In genomic region chr8:111261981-111262381, GRCm38 (mm10) we compare ENCODE assay signal across 14 mouse cellular contexts. TPM values are rescaled to one million over a fixed set of nuclear protein-coding genes. Genes with fewer than 3 reads are reported as not detected.
A peak's percentile ranks its signal among the peaks of the same experiment; 100 is the strongest.
DNase-seq lines count a peak whose midpoint lies in the region; ATAC-seq and TF ChIP-seq lines count a peak whose summit lies in the region.
"Had no signal": no experiment of that assay in that cellular context is flagged by ENCODE, and none has a peak within 500 bp of the region (broad histone marks: within the 10 kb centered on the region; RNA-seq: fewer than 3 reads in every experiment).

No protein-coding gene starts in this region.

- no peaks in the 10 kb centered on the region for H3K27me3 ChIP-seq in hindbrain, postnatal 0 days (ENCODE audit: insufficient read depth, low read length)
- no peaks in the 10 kb centered on the region for H3K27me3 ChIP-seq in hindbrain, embryonic 11.5 days (ENCODE audit: control insufficient read depth, insufficient read depth, low read length)
- peaks cover 22% of the 10 kb centered on the region for H3K27me3 ChIP-seq in G1E (ENCODE audit: insufficient read depth, low read length)
- no peaks in the 10 kb centered on the region for H3K27me3 ChIP-seq in forebrain, embryonic 13.5 days
- H3K27me3 ChIP-seq: embryonic facial prominence, embryonic 12.5 days; hindbrain, embryonic 13.5 days; lung, embryonic 15.5 days had no signal

- WGBS in hindbrain, postnatal 0 days: 62% methylated on average over 4 of the region's 4 CpGs
- WGBS in hindbrain, embryonic 11.5 days: 84% methylated on average over 4 of the region's 4 CpGs
- WGBS in forebrain, embryonic 13.5 days: 88% methylated on average over 4 of the region's 4 CpGs

- H3K9me3 ChIP-seq in hindbrain, postnatal 0 days (ENCODE audit: low read length): no peaks in the 10 kb centered on the region
- no peaks in the 10 kb centered on the region for H3K9me3 ChIP-seq in hindbrain, embryonic 11.5 days (ENCODE audit: control insufficient read depth, low read length)
- H3K9me3 ChIP-seq in G1E (replicated peaks): peaks cover 11% of the 10 kb centered on the region; the same call in 1 of the 2 replicates
- 0 out of 2 replicates have a peak, but pooled peaks cover 3% of the 10 kb centered on the region for H3K9me3 ChIP-seq in forebrain, embryonic 13.5 days (replicated peaks)

- peak; percentile 53 for DNase-seq in hindbrain, postnatal 0 days (ENCODE audit: low spot score)
- no peak for DNase-seq in hindbrain, embryonic 11.5 days (ENCODE audit: low spot score)
- DNase-seq in G1E (ENCODE audit: low spot score): peak; percentile 55
- DNase-seq in urinary bladder, postnatal 10 days (ENCODE audit: low spot score): no peak
- no peak for DNase-seq in gastrocnemius, postnatal 4 days (ENCODE audit: low spot score in 2 of 2)
- DNase-seq: thymus, postnatal 25 days had no signal

- TF ChIP-seq CTCF in hindbrain, postnatal 0 days (IDR thresholded peaks at IDR 0.05; ENCODE audit: low read depth): no peak
- no peak for TF ChIP-seq CTCF in G1E (IDR thresholded peaks at IDR 0.05; ENCODE audit: low read depth, low read length)

- H3K4me1 ChIP-seq in hindbrain, postnatal 0 days (ENCODE audit: insufficient read depth, low read length): no peaks in the 10 kb centered on the region
- H3K4me1 ChIP-seq in hindbrain, embryonic 11.5 days (replicated peaks; ENCODE audit: control insufficient read depth, insufficient read depth, low read length): no peaks in the 10 kb centered on the region
- peaks cover 42% of the 10 kb centered on the region for H3K4me1 ChIP-seq in G1E (ENCODE audit: insufficient read depth, low read depth, low read length)
- H3K4me1 ChIP-seq in forebrain, embryonic 13.5 days: peaks cover 15% of the 10 kb centered on the region

- no peaks in the 10 kb centered on the region for H3K36me3 ChIP-seq in hindbrain, postnatal 0 days (ENCODE audit: insufficient read depth, low read length)
- H3K36me3 ChIP-seq in hindbrain, embryonic 11.5 days (ENCODE audit: control insufficient read depth, insufficient read depth, low read length): no peaks in the 10 kb centered on the region
- no peaks in the 10 kb centered on the region for H3K36me3 ChIP-seq in G1E (replicated peaks)
- no peaks in the 10 kb centered on the region for H3K36me3 ChIP-seq in forebrain, embryonic 13.5 days (ENCODE audit: poor library complexity, severe bottlenecking)
- H3K36me3 ChIP-seq: embryonic facial prominence, embryonic 12.5 days; hindbrain, embryonic 13.5 days; lung, embryonic 15.5 days had no signal

- H3K4me3 ChIP-seq in hindbrain, postnatal 0 days (ENCODE audit: low read length): no peak overlapping the region
- H3K4me3 ChIP-seq in hindbrain, embryonic 11.5 days (ENCODE audit: low read depth, low read length): no peak overlapping the region
- H3K4me3 ChIP-seq in G1E (ENCODE audit: low read depth, low read length): no peak overlapping the region; the same call in 1 of the 2 replicates
- no peak overlapping the region for H3K4me3 ChIP-seq in forebrain, embryonic 13.5 days
- H3K4me3 ChIP-seq: embryonic facial prominence, embryonic 12.5 days; hindbrain, embryonic 13.5 days; lung, embryonic 15.5 days had no signal

- no peak for ATAC-seq in hindbrain, postnatal 0 days
- ATAC-seq in hindbrain, embryonic 11.5 days (ENCODE audit: low FRiP score): no peak
- ATAC-seq in G1E (ENCODE audit: extremely low read depth, insufficient number of reproducible peaks, low FRiP score, poor library complexity, severe bottlenecking): peak; percentile 88
- peak; percentile 64 for ATAC-seq in common myeloid progenitor, adult 5-6 weeks (replicated peaks; ENCODE audit: low read depth, poor library complexity, severe bottlenecking)
- ATAC-seq in hematopoietic stem cell, adult 5-6 weeks (replicated peaks in 1 of 2; ENCODE audit: insufficient read depth in 1 of 2, low FRiP score in 2 of 2, low TSS enrichment in 1 of 2, low read depth in 1 of 2, poor library complexity in 2 of 2, severe bottlenecking in 2 of 2): peak; percentile 30 to 44
- no peak for ATAC-seq in forebrain, embryonic 13.5 days
- ATAC-seq: CD4-positive, CD25-positive, alpha-beta regulatory T cell, adult 4 months; forebrain, embryonic 16.5 days had no signal

- no peak overlapping the region for H3K4me2 ChIP-seq in hindbrain, postnatal 0 days (ENCODE audit: low read depth, low read length)
- no peak overlapping the region for H3K4me2 ChIP-seq in hindbrain, embryonic 11.5 days (replicated peaks; ENCODE audit: low read depth, low read length)
- H3K4me2 ChIP-seq in forebrain, embryonic 13.5 days: no peak overlapping the region
- H3K4me2 ChIP-seq: embryonic facial prominence, embryonic 12.5 days; hindbrain, embryonic 13.5 days; lung, embryonic 15.5 days had no signal

- H3K27ac ChIP-seq in hindbrain, postnatal 0 days: no peak overlapping the region
- no peak overlapping the region for H3K27ac ChIP-seq in hindbrain, embryonic 11.5 days (ENCODE audit: low read depth, low read length)
- H3K27ac ChIP-seq in forebrain, embryonic 13.5 days: no peak overlapping the region
- H3K27ac ChIP-seq: embryonic facial prominence, embryonic 12.5 days; hindbrain, embryonic 13.5 days; lung, embryonic 15.5 days had no signal

- no peak overlapping the region for H3K9ac ChIP-seq in hindbrain, postnatal 0 days (replicated peaks; ENCODE audit: low read length)
- H3K9ac ChIP-seq in hindbrain, embryonic 11.5 days (ENCODE audit: low read depth, low read length): no peak overlapping the region
- H3K9ac ChIP-seq in forebrain, embryonic 13.5 days: no peak overlapping the region
- H3K9ac ChIP-seq: embryonic facial prominence, embryonic 12.5 days; hindbrain, embryonic 13.5 days; lung, embryonic 15.5 days had no signal

RNA-seq across cellular contexts. Expression of gene Glg1, which starts 3.0 kb away (rescaled TPM):
- 37.4 and 42.7 TPM in 2 replicates for total RNA-seq in hindbrain, postnatal 0 days (2014; rRNA removed)
- polyA plus RNA-seq in hindbrain, postnatal 0 days (2015; fragmentation: Nextera tagmentation; extraction: Ambion mirVana): 50.1 and 53.8 TPM in 2 replicates
- 75.3 and 81.5 TPM in 2 replicates for polyA plus RNA-seq in hindbrain, embryonic 11.5 days (2014; fragmentation: Nextera tagmentation; extraction: Ambion mirVana)
- total RNA-seq in G1E (2014; fragmentation: Nextera tagmentation): 71.0 and 71.8 TPM in 2 replicates
- 15.5 and 22.7 TPM in 2 replicates for total RNA-seq in G1E (2017)
- polyA plus RNA-seq in G1E (2012): 10.8 and 12.7 TPM in 2 replicates
- 55.1 and 65.2 TPM in 2 replicates for total RNA-seq in common myeloid progenitor, adult 5-6 weeks (2017)
- total RNA-seq in hematopoietic stem cell, adult 5-6 weeks (2017): 50.0 and 52.4 TPM in 2 replicates
- 57.0 and 61.3 TPM in 2 replicates for polyA plus RNA-seq in forebrain, embryonic 13.5 days (2015; fragmentation: Nextera tagmentation; extraction: Ambion mirVana)
- total RNA-seq in gastrocnemius, postnatal 4 days (2021): 10 to 100 TPM; 90.1 to 92.8 TPM

RNA-seq across cellular contexts. Expression of gene Rfwd3, which starts 38.0 kb away (rescaled TPM):
- 21.6 and 26.6 TPM in 2 replicates for total RNA-seq in hindbrain, postnatal 0 days (2014; rRNA removed)
- polyA plus RNA-seq in hindbrain, postnatal 0 days (2015; fragmentation: Nextera tagmentation; extraction: Ambion mirVana): 14.8 and 15.4 TPM in 2 replicates
- 64.5 and 84.4 TPM in 2 replicates for polyA plus RNA-seq in hindbrain, embryonic 11.5 days (2014; fragmentation: Nextera tagmentation; extraction: Ambion mirVana)
- total RNA-seq in G1E (2014; fragmentation: Nextera tagmentation): 58.1 and 72.0 TPM in 2 replicates
- 79.2 and 83.2 TPM in 2 replicates for total RNA-seq in G1E (2017)
- polyA plus RNA-seq in G1E (2012): 4.0 and 4.9 TPM in 2 replicates
- total RNA-seq in common myeloid progenitor, adult 5-6 weeks (2017): 63.4 and 74.0 TPM in 2 replicates
- total RNA-seq in hematopoietic stem cell, adult 5-6 weeks (2017): 55.8 and 56.8 TPM in 2 replicates
- 47.9 and 52.6 TPM in 2 replicates for polyA plus RNA-seq in forebrain, embryonic 13.5 days (2015; fragmentation: Nextera tagmentation; extraction: Ambion mirVana)
- 10 to 100 TPM; 18.6 to 18.7 TPM for total RNA-seq in gastrocnemius, postnatal 4 days (2021)

Comparison
In these comparisons a context has a peak if more than half of its experiments do, and no peak if none do; other contexts are left out.
1. DNase-seq: peak in hindbrain, postnatal 0 days (single experiment) and G1E (single experiment); none in hindbrain, embryonic 11.5 days (single experiment), urinary bladder, postnatal 10 days (single experiment) and gastrocnemius, postnatal 4 days (0 of 2).
2. ATAC-seq: peak in G1E (single experiment), common myeloid progenitor, adult 5-6 weeks (single experiment) and hematopoietic stem cell, adult 5-6 weeks (2 of 2); none in hindbrain, postnatal 0 days (single experiment), hindbrain, embryonic 11.5 days (single experiment) and forebrain, embryonic 13.5 days (single experiment).